Mouse (Mus musculus): ENCODE data around the gene Armc8.

GRCm38 (mm10) chr9:99603566-99603965 is 34.9 kb upstream of the Armc8 start:
- TF ChIP-seq CTCF (conservative IDR thresholded peaks at IDR 0.05; ENCODE audit: low read length): no peak
- no peak for TF ChIP-seq NANOG (IDR thresholded peaks at IDR 0.05; ENCODE audit: borderline replicate concordance, low read length)
- TF ChIP-seq POU5F1 (IDR thresholded peaks at IDR 0.05; ENCODE audit: borderline replicate concordance, low read length): no peak

Measured in E14TG2a.4 (cell line).